Mouse (Mus musculus) left cerebral cortex, postnatal 14 days (tissue): Measurements from ENCODE around the gene Ibsp. TPM values are rescaled to one million over a fixed set of nuclear protein-coding genes. Genes with fewer than 3 reads are reported as not detected.

Source experiments
- DNase-seq, 2 experiments: peaks; one replicate each; pipeline ENCODE4 v3.0.0; 2021 to 2022; ENCODE audit warnings: low spot score in 2 of 2, mixed read lengths in 1 of 2
- intact Hi-C: fragments of 180-260 bp; cut with DNase I; formaldehyde crosslinking; loops from one replicate; pipeline ENCODE4 v1.15.1; 2025
- microRNA-seq, 2 experiments: library from miRNA; unstranded; fragments of <30 nt; microRNA quantifications; one replicate each; pipeline ENCODE4 v1.2.0; 2022
- total RNA-seq, 2 experiments: library from RNA; stranded (reverse); gene quantifications; 2 replicates each; pipeline ENCODE4 v1.2.3; 2021

Ibsp gene
- total RNA-seq, 2 experiments from 2014 or later, result 0.29 to 0.32 TPM

- intact Hi-C loops, result no loop called here
- DNase-seq, result peak in 1 of 2 experiments; percentile 62
Measured at GRCm38 (mm10) chr5:104339009-104339408, 40.0 kb downstream of the Ibsp start.

- intact Hi-C loops, result loop anchor here (5.0 kb wide), 4 partner anchors 92 to 343 kb away; no protein-coding TSS in a partner anchor
Measured at GRCm38 (mm10) chr5:104339706-104340512, 40.9 kb downstream of the Ibsp start.

GRCm38 (mm10) chr5:104340513-104340829, 41.5 kb downstream of the Ibsp start:
- intact Hi-C loops, result loop anchor here (5.0 kb wide), 4 partner anchors 92 to 343 kb away; no protein-coding TSS in a partner anchor
- DNase-seq, result no peak

More at GRCm38 (mm10) chr5:104339706-104340512, 40.9 kb downstream of the Ibsp start:
- DNase-seq, result peak; percentile 48 to 60

- intact Hi-C loops, result loop anchor here (5.0 kb wide), 4 partner anchors 89 to 346 kb away; no protein-coding TSS in a partner anchor
- DNase-seq, result no peak
Measured at GRCm38 (mm10) chr5:104342881-104343280, 43.9 kb downstream of the Ibsp start.

GRCm38 (mm10) chr5:104344526-104345240, 45.7 kb downstream of the Ibsp start:
- intact Hi-C loops, result loop anchor here (5.0 kb wide), 4 partner anchors 88 to 347 kb away; no protein-coding TSS in a partner anchor
- no peak for DNase-seq

GRCm38 (mm10) chr5:104345241-104345630, 46.3 kb downstream of the Ibsp start:
- DNase-seq, result no peak
- intact Hi-C loops, result no loop called here

- intact Hi-C loops, result no loop called here
- DNase-seq, result peak in 1 of 2 experiments; percentile 74
Measured at GRCm38 (mm10) chr5:104351041-104351440, 52.1 kb downstream of the Ibsp start.

- intact Hi-C loops, result no loop called here
- DNase-seq, result no peak
Measured at GRCm38 (mm10) chr5:104351874-104352273, 52.9 kb downstream of the Ibsp start.

- no peak for DNase-seq
- intact Hi-C loops, result loop anchor here (5.0 kb wide), 1 partner anchor 75 kb away; no protein-coding TSS in a partner anchor
Measured at GRCm38 (mm10) chr5:104357575-104357974, 58.6 kb downstream of the Ibsp start.

- intact Hi-C loops, result loop anchor here (5.0 kb wide), 1 partner anchor 74 kb away; no protein-coding TSS in a partner anchor
- peak; percentile 19 to 47 for DNase-seq
Measured at GRCm38 (mm10) chr5:104358592-104358991, 59.6 kb downstream of the Ibsp start.

- DNase-seq, result no peak
- intact Hi-C loops, result loop anchor here (5.0 kb wide), 1 partner anchor 73 kb away; no protein-coding TSS in a partner anchor
Measured at GRCm38 (mm10) chr5:104359257-104359656, 60.3 kb downstream of the Ibsp start.

Small RNA genes within 50 kb of the gene (microRNA-seq; reads per million reads assigned to microRNA genes)
- gene Gm23616, result 0 reads per million in 2 experiments

Other genes with a start within 250 kb of the Ibsp start
- not detected for gene Gm17660, start 221.6 kb upstream of the Ibsp start, total RNA-seq
- 1,000 to 10,000 TPM; 1,229 to 1,307 TPM for gene Sparcl1, start 185.4 kb upstream of the Ibsp start, total RNA-seq
- under 1 TPM in 1 of 2 experiments, not detected in 1; 0.07 TPM for gene Dspp, start 128.5 kb upstream of the Ibsp start, total RNA-seq
- gene Dmp1, start 96.6 kb upstream of the Ibsp start, total RNA-seq, result 1 to 10 TPM in 1 of 2 experiments, under 1 TPM in 1; 0.99 to 1.2 TPM
- not detected for gene Mepe, start 26.2 kb downstream of the Ibsp start, total RNA-seq
- 1 to 10 TPM; 7.5 TPM for gene Spp1, start 135.9 kb downstream of the Ibsp start, total RNA-seq
- 10 to 100 TPM; 25.2 to 26.7 TPM for gene Pkd2, start 160.3 kb downstream of the Ibsp start, total RNA-seq
- gene BC005561, start 209.2 kb downstream of the Ibsp start, total RNA-seq, result 10 to 100 TPM; 13.0 to 14.4 TPM